Mouse (Mus musculus) ES-E14 (cell line): ENCODE results near the gene Spcs2. TPM values are rescaled to one million over a fixed set of nuclear protein-coding genes. Genes with fewer than 3 reads are reported as not detected.

ENCODE experiments used
- DNase-seq: peaks from one replicate; pipeline ENCODE4 v3.0.0-alpha.2; 2013; ENCODE audit warnings: low read depth, low spot score
- H3K27ac ChIP-seq: 2 replicates; pipeline ENCODE4 v1.5.1; 2012; ENCODE audit warnings: low read depth, mild to moderate bottlenecking, low read length, moderate library complexity, mixed read lengths; ENCODE audit not compliant: poor library complexity, insufficient read depth, severe bottlenecking
- H3K36me3 ChIP-seq: 2 replicates; pipeline ENCODE4 v1.6.1; 2012; ENCODE audit warnings: mild to moderate bottlenecking, low read length, moderate library complexity, mixed read lengths; ENCODE audit not compliant: control insufficient read depth, poor library complexity, insufficient read depth, severe bottlenecking
- H3K4me1 ChIP-seq, 2 experiments: fragments of 150-350 bp in 1 of 2; sonication (generic) in 1 of 2; 2 replicates each; pipeline ENCODE4 v1.6.1; 2012; ENCODE audit warnings: low read length in 2 of 2, mild to moderate bottlenecking in 1 of 2, mixed read lengths in 1 of 2; ENCODE audit not compliant: control insufficient read depth in 2 of 2, insufficient read depth in 2 of 2, poor library complexity in 1 of 2
- H3K4me3 ChIP-seq, 2 experiments: fragments of 150-350 bp in 1 of 2; sonication (generic) in 1 of 2; 2 replicates each; pipeline ENCODE4 v1.5.1; 2012; ENCODE audit warnings: low read length in 2 of 2, low read depth in 1 of 2, mild to moderate bottlenecking in 1 of 2, mixed read lengths in 1 of 2; ENCODE audit not compliant: insufficient read depth in 1 of 2, poor library complexity in 1 of 2, severe bottlenecking in 1 of 2
- H3K9ac ChIP-seq: 2 replicates; pipeline ENCODE4 v1.6.1; 2012; ENCODE audit warnings: low read depth, mild to moderate bottlenecking, low read length, mixed read lengths; ENCODE audit not compliant: poor library complexity, insufficient read depth, severe bottlenecking
- H3K9me3 ChIP-seq: fragments of 150-350 bp; sonication (generic); 2 replicates; pipeline ENCODE4 v1.6.1; 2012; ENCODE audit warnings: low read depth, mild to moderate bottlenecking, low read length; ENCODE audit not compliant: control insufficient read depth, insufficient read depth
- CHD2 ChIP-seq: IDR thresholded peaks from 2 replicates; pipeline ENCODE4 v1.6.1; 2014; ENCODE audit warnings: mild to moderate bottlenecking, low read depth, low read length, inconsistent platforms
- HCFC1 ChIP-seq: IDR thresholded peaks from 2 replicates; pipeline ENCODE4 v1.6.1; 2012; ENCODE audit warnings: low read length, inconsistent platforms, borderline replicate concordance; ENCODE audit not compliant: insufficient read depth
- MAFK ChIP-seq: IDR thresholded peaks from 2 replicates; pipeline ENCODE4 v1.6.1; 2014; ENCODE audit warnings: mild to moderate bottlenecking, low read depth, low read length, inconsistent platforms; ENCODE audit not compliant: insufficient read depth
- ZC3H11A ChIP-seq: IDR thresholded peaks from 2 replicates; pipeline ENCODE4 v1.6.1; 2012; ENCODE audit warnings: low read depth, mild to moderate bottlenecking, inconsistent platforms, low read length, borderline replicate concordance
- ZNF384 ChIP-seq: IDR thresholded peaks from 2 replicates; pipeline ENCODE4 v1.6.1; 2012; ENCODE audit warnings: low read depth, low read length, inconsistent platforms
- in situ Hi-C, 2 experiments: fragments of 600-800 bp; cut with MboI; formaldehyde crosslinking; loops; one replicate each; pipeline ENCODE4 v1.15.1; 2025; ENCODE audit warnings: low sequenced_read_pairs in 2 of 2, inconsistent platforms in 1 of 2; ENCODE audit not compliant: unreplicated experiment in 2 of 2
- total RNA-seq: library from RNA; depleted of rRNA; stranded (reverse); fragments of 300-350 nt; gene quantifications from 2 replicates; pipeline ENCODE4 v1.2.3, GENCODE M21; 2012

The Spcs2 gene
- total RNA-seq, 1 experiment, result 247 TPM

DNA sequence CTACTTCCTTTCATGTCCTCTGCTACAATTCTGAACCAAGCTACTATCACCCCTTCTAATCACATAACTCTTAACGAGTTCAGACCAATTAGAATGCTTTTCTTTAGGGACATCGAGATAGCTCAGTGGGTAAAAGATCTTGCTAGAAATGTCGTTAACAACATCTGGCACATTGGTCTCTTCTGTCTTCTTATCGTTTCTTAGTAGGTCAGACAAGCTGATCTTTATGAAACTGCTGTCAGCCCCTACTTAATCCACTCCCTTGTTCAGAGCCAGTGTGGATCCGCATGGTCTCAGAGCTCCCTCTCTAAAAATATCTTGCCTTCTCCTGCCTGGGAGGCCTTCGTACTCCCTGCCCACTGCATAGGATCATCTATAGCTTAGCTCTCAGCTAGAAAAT lies 10.7 kb upstream of the Spcs2 start:
- Histone ChIP-seq H3K27ac (no peak overlapping the region), H3K4me1 (no peaks in the 10 kb centered on the region), H3K9ac (no peak overlapping the region), H3K4me3 (no peak overlapping the region), H3K9me3 (no peaks in the 10 kb centered on the region), H3K36me3 (no peaks in the 10 kb centered on the region)
- in situ Hi-C loops, result no loop called here
- no peak for TF ChIP-seq MAFK
- TF ChIP-seq ZC3H11A, result no peak
- TF ChIP-seq ZNF384, result no peak
- DNase-seq, result no peak

DNA sequence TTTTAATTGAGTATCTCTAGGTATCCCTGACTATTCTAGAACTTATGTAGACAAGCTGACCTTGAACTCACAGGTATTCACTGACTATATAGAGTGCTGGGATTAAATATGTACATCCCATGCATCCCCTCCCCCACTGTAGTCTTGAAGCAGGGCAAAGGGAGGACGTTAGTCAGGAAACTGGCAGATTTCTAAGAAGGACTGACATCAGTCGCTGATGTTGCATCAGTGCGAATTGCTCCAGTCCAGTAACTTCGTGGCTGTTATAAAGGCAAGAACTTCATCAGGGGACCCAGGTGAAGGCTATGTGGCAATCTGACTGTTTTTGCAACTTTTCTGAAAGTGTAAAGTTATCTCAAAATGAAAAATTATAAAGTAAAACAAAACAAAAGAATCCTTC lies 6.0 kb upstream of the Spcs2 start:
- no peaks in the 10 kb centered on the region for H3K36me3 ChIP-seq
- in situ Hi-C loops, result no loop called here
- TF ChIP-seq CHD2 (no peak), MAFK (no peak), ZC3H11A (no peak), ZNF384 (no peak), HCFC1 (no peak)
- DNase-seq, result no peak
- H3K4me1 ChIP-seq, result no peaks in the 10 kb centered on the region; a peak in 1 of 4 replicates
- no peak overlapping the region for H3K4me3 ChIP-seq
- H3K9me3 ChIP-seq, result no peaks in the 10 kb centered on the region
- H3K9ac ChIP-seq, result no peak overlapping the region
- H3K27ac ChIP-seq, result no peak overlapping the region

DNA sequence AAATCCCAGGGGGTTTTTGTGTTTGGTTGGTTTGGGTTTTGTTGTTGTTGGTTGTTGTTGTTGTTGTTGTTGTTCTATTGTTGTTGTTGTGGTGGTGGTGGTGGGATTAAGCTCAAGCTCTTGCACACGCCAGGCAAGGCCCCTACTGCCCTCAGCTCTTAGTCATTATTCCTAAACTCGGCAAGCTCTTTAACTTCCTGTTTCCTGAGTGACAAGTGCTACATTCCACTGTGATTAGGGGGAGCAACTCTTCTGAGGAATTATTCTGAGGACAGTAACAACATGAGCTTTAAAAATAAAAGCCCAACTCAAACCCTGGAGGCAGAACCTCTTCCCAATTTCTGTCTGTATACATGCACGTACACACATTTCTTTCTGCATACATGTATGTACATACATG lies 2.0 kb upstream of the Spcs2 start:
- H3K9me3 ChIP-seq, result no peaks in the 10 kb centered on the region
- no peaks in the 10 kb centered on the region for H3K36me3 ChIP-seq
- no peak for DNase-seq
- H3K4me3 ChIP-seq, result no peak overlapping the region
- no peaks in the 10 kb centered on the region; a peak in 1 of 4 replicates for H3K4me1 ChIP-seq
- H3K27ac ChIP-seq, result no peak overlapping the region
- no peak overlapping the region for H3K9ac ChIP-seq
- in situ Hi-C loops, result no loop called here
- TF ChIP-seq MAFK (no peak), ZNF384 (no peak), ZC3H11A (no peak), CHD2 (no peak), HCFC1 (no peak)

DNA sequence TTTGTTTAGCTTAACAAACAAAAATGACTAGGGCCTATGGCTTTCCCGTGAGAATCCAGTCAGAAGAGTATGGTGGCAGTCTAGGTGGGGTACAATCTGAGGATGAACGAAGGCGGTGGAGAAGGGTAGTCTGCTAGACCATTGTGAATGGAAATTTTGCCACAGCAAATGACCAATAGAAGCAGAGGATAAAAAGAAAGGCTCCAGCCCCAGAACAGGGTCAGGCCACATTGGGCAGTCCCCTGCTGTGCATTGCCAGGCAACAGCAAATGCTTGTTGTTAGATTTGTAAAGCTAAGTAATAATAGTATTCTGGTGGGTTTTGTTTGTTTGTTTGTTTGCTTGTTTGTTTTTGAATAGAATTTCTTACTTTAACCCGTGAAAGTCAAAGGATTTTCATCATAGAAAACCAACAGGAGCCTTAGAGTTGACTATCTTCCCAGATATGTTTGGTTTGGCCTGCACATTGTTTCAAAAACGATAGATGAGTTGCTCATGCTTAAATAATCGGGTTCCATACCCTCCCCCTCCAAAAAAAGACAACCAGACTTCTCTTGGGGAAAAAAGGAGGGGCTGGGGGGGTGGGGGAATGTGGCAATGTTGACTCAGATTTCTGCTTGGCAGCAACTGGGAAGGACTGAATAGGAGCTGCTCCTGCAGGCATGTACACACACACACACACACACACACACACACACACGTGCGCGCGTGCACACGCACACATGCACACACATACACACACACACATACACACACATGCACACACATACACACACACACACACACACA lies 1.2 kb upstream of the Spcs2 start:
- no peak for TF ChIP-seq MAFK
- no peak for TF ChIP-seq HCFC1
- no peak for TF ChIP-seq ZNF384
- TF ChIP-seq ZC3H11A, result no peak
- no peak for TF ChIP-seq CHD2
- in situ Hi-C loops, result no loop called here
- H3K4me1 ChIP-seq, result no peaks in the 10 kb centered on the region; a peak in 1 of 4 replicates
- H3K9ac ChIP-seq, result no peak overlapping the region
- H3K36me3 ChIP-seq, result no peaks in the 10 kb centered on the region
- no peak for DNase-seq
- H3K27ac ChIP-seq, result no peak overlapping the region
- H3K4me3 ChIP-seq, result no peak overlapping the region
- no peaks in the 10 kb centered on the region for H3K9me3 ChIP-seq
